Mouse (Mus musculus) CH12.LX (cell line): ENCODE results near the gene Agfg2.
A peak's percentile ranks its signal among the peaks of the same experiment; 100 is the strongest.

Experiments
- CHD1 ChIP-seq: IDR thresholded peaks from 2 replicates; pipeline ENCODE4 v1.6.1; 2012; ENCODE audit warnings: low read depth, low read length, improper control_type of control experiment, inconsistent platforms
- CTCF ChIP-seq, 2 experiments: IDR thresholded peaks in 1 of 2; conservative IDR thresholded peaks in 1 of 2; 2 replicates each; pipeline ENCODE4 v1.5.1; 2011 to 2012; ENCODE audit warnings: low read depth in 2 of 2, low read length in 2 of 2, improper control_type of control experiment in 1 of 2, inconsistent platforms in 1 of 2, mild to moderate bottlenecking in 1 of 2, moderate library complexity in 1 of 2
- E2F4 ChIP-seq: IDR thresholded peaks from 2 replicates; pipeline ENCODE4 v1.6.1; 2011; ENCODE audit warnings: low read depth, low read length, improper control_type of control experiment; ENCODE audit not compliant: insufficient replicate concordance
- NELFE ChIP-seq: IDR thresholded peaks from 2 replicates; pipeline ENCODE4 v1.6.1; 2011; ENCODE audit warnings: low read depth, low read length, improper control_type of control experiment
- POLR2A ChIP-seq: IDR thresholded peaks from 2 replicates; pipeline ENCODE4 v1.6.1; 2011; ENCODE audit warnings: low read depth, mild to moderate bottlenecking, improper control_type of control experiment, low read length
- TBP ChIP-seq: conservative IDR thresholded peaks from 2 replicates; pipeline ENCODE4 v1.6.1; 2011; ENCODE audit warnings: low read depth, low read length, improper control_type of control experiment
- UBTF ChIP-seq: IDR thresholded peaks from 2 replicates; pipeline ENCODE4 v1.6.1; 2012; ENCODE audit warnings: low read depth, mild to moderate bottlenecking, inconsistent platforms, low read length, improper control_type of control experiment, moderate library complexity

DNA sequence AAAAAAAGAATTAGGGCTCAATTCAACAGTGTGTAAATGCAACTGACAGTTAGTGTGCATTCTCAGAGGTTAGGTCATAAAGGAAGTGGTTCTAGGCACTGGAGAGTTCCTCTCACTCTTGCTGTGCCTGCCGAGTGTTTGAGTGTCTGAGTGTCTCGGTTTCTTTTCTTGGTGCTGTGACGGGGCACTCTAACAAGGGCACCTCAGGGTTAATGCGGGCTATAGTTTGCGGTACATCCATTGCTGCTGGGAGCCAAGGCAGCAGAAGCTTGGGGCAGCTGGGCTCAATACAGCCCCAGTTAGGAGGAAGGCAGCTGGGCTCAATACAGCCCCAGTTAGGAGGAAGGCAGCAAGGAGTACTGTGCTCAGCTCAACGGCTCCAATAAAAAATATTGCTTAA lies 20.7 kb upstream of the Agfg2 start:
- TF ChIP-seq CTCF (conservative IDR thresholded peaks at IDR 0.05 in 1 of 2, IDR thresholded peaks at IDR 0.05 in 1 of 2; ENCODE audit: low read depth in 2 of 2, low read length in 2 of 2), result no peak
- TF ChIP-seq UBTF, result no peak
- no peak for TF ChIP-seq TBP
- TF ChIP-seq POLR2A, result 0 out of 2 replicates have a peak, but pooled peaks have one; percentile 25
- no peak for TF ChIP-seq E2F4
- TF ChIP-seq NELFE, result no peak
- no peak for TF ChIP-seq CHD1
